Mouse (Mus musculus): Measurements from ENCODE around the gene Epb42. TPM values are rescaled to one million over a fixed set of nuclear protein-coding genes. Genes with fewer than 3 reads are reported as not detected.

The Epb42 gene
- polyA plus RNA-seq, 1 experiment from 2014 or later, result 30.3 TPM

DNA sequence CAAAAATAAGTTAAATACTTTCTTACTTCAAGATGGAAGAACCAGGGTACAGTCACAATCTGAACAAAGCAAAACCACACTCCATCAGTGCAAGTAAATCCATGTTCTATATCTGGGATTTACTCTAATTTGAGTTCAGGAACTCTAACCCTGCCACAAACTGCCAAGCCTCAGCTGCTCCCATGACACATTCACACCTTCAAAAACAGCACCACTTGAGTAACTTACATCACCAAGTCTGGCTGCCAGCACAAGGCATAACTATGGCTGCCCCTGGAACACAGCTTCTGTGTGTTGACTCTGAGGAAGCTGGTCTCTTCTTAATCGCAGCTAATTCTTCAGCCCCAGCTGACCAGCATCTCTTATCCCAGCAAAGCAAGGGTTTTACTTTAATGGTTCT, 19.7 kb downstream of the Epb42 start:
- H3K9ac ChIP-seq (ENCODE audit: low read depth, low read length), result no peak overlapping the region
- 77% methylated on average over 1 of the region's 1 CpGs for WGBS (ENCODE audit: insufficient replicate concordance)

DNA sequence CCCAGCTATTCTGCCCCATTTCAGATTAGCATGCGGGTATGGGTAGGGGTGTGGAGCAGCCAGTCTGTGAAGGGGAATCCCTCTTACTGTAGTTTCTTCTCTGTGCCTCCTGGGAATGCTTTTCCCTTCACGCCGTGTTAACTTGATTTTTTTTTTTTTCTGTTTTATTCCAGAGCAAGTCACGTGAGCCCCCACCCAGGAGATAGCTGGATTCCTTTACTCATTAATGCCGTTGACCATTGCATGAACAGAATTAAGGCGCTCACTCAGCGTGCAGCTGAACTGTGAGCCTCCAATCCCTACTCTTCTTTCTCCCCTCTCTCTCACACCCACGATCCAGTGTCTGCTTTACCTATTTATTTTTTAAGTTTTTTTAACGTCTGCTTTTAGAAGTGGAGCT, 20.6 kb downstream of the Epb42 start:
- Histone ChIP-seq H3K4me2 (no peak overlapping the region), H3K27me3 (ENCODE audit: control insufficient read depth, insufficient read depth, low read length) (no peaks in the 10 kb centered on the region), H3K4me1 (ENCODE audit: control insufficient read depth, insufficient read depth, low read length) (no peaks in the 10 kb centered on the region), H3K9ac (ENCODE audit: low read depth, low read length) (no peak overlapping the region), H3K4me3 (ENCODE audit: low read depth, low read length) (no peak overlapping the region), H3K36me3 (ENCODE audit: control insufficient read depth, insufficient read depth, low read length) (peaks cover 4% of the 10 kb centered on the region; the same call in 1 of the 2 replicates), H3K9me3 (replicated peaks; ENCODE audit: control insufficient read depth, low read length) (no peaks in the 10 kb centered on the region), H3K27ac (ENCODE audit: low read depth, low read length) (no peak overlapping the region)
- no peak for ATAC-seq (replicated peaks; ENCODE audit: insufficient number of reproducible peaks, low FRiP score, low TSS enrichment)
- WGBS (ENCODE audit: insufficient replicate concordance), result 88% methylated on average over 9 of the region's 9 CpGs

More for the DNA sequence above, 19.7 kb downstream of the Epb42 start:
- Histone ChIP-seq H3K9me3 (replicated peaks; ENCODE audit: control insufficient read depth, low read length) (no peaks in the 10 kb centered on the region), H3K36me3 (ENCODE audit: control insufficient read depth, insufficient read depth, low read length) (peaks cover 4% of the 10 kb centered on the region; the same call in 1 of the 2 replicates), H3K4me2 (no peak overlapping the region), H3K27ac (ENCODE audit: low read depth, low read length) (no peak overlapping the region), H3K4me1 (ENCODE audit: control insufficient read depth, insufficient read depth, low read length) (no peaks in the 10 kb centered on the region), H3K4me3 (ENCODE audit: low read depth, low read length) (no peak overlapping the region), H3K27me3 (ENCODE audit: control insufficient read depth, insufficient read depth, low read length) (no peaks in the 10 kb centered on the region)
- no peak for ATAC-seq (replicated peaks; ENCODE audit: insufficient number of reproducible peaks, low FRiP score, low TSS enrichment)

DNA sequence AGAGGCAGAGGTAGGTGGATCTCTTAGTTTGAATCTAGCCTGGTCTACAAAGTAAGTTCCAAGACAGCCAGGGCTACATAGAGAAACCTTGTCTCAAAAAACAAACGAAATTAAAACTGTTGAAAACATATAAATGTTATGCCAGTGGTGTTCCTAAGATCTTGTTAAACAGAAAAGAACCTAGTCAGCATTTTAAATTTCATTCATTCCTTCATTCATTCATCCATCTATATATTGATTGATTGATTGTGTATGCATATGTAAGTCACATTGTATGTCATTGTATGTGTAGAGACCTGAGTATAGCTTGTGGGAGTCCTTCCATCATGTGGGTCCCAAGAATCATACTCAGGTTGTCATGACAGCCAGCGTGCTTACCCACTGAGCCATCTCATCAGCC, 21.4 kb downstream of the Epb42 start:
- Histone ChIP-seq H3K9me3 (replicated peaks; ENCODE audit: control insufficient read depth, low read length) (no peaks in the 10 kb centered on the region), H3K36me3 (ENCODE audit: control insufficient read depth, insufficient read depth, low read length) (peaks cover 4% of the 10 kb centered on the region; the same call in 1 of the 2 replicates)
- 74% methylated on average over 2 of the region's 2 CpGs for WGBS (ENCODE audit: insufficient replicate concordance)

GRCm38 (mm10) chr2:121012676-121013075, 24.2 kb downstream of the Epb42 start:
- H3K4me3 ChIP-seq (ENCODE audit: low read depth, low read length), result no peak overlapping the region
- no peak for ATAC-seq (replicated peaks; ENCODE audit: insufficient number of reproducible peaks, low FRiP score, low TSS enrichment)
- 83% methylated on average over 9 of the region's 9 CpGs for WGBS (ENCODE audit: insufficient replicate concordance)

More for the DNA sequence above, 21.4 kb downstream of the Epb42 start:
- Histone ChIP-seq H3K4me3 (ENCODE audit: low read depth, low read length) (no peak overlapping the region), H3K9ac (ENCODE audit: low read depth, low read length) (no peak overlapping the region), H3K4me1 (ENCODE audit: control insufficient read depth, insufficient read depth, low read length) (no peaks in the 10 kb centered on the region), H3K4me2 (no peak overlapping the region), H3K27me3 (ENCODE audit: control insufficient read depth, insufficient read depth, low read length) (no peaks in the 10 kb centered on the region), H3K27ac (ENCODE audit: low read depth, low read length) (no peak overlapping the region)
- no peak for ATAC-seq (replicated peaks; ENCODE audit: insufficient number of reproducible peaks, low FRiP score, low TSS enrichment)

DNA sequence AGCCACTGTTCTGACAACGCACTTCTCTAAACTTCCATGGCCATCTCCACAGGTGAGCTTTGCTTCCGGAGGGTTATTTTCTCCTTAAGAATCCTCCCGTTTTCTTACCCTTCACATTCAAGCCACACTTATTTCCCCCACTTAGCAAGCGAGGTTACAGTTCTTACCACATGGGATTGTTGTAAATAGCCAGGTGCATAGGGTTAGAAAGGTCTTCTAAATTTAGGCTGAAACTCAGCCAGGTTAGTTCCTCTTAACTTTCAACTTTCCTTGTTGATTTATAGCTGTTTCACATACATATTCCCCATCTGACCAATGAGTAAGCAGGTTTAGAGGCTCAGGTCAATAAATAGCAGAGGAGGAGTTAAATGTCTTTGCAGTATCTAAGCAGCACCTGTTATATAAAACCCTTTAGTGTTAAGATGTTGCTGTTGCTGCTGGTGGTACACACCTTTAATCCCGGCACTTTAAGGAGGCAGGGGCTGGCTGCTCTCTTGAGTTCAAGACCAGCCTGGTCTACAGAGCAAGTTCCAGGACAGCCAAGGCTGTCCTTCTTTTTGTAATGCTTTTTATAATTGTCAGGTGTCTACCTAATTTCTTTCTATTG, 27.7 kb downstream of the Epb42 start:
- H3K27ac ChIP-seq (ENCODE audit: low read depth, low read length), result no peak overlapping the region

More at GRCm38 (mm10) chr2:121012676-121013075, 24.2 kb downstream of the Epb42 start:
- no peak overlapping the region for H3K4me2 ChIP-seq
- no peaks in the 10 kb centered on the region for H3K9me3 ChIP-seq (replicated peaks; ENCODE audit: control insufficient read depth, low read length)
- no peak overlapping the region for H3K27ac ChIP-seq (ENCODE audit: low read depth, low read length)
- H3K36me3 ChIP-seq (ENCODE audit: control insufficient read depth, insufficient read depth, low read length), result peaks cover 4% of the 10 kb centered on the region; the same call in 1 of the 2 replicates
- peaks cover 7% of the 10 kb centered on the region for H3K4me1 ChIP-seq (ENCODE audit: control insufficient read depth, insufficient read depth, low read length)
- H3K9ac ChIP-seq (ENCODE audit: low read depth, low read length), result no peak overlapping the region
- no peaks in the 10 kb centered on the region for H3K27me3 ChIP-seq (ENCODE audit: control insufficient read depth, insufficient read depth, low read length)

DNA sequence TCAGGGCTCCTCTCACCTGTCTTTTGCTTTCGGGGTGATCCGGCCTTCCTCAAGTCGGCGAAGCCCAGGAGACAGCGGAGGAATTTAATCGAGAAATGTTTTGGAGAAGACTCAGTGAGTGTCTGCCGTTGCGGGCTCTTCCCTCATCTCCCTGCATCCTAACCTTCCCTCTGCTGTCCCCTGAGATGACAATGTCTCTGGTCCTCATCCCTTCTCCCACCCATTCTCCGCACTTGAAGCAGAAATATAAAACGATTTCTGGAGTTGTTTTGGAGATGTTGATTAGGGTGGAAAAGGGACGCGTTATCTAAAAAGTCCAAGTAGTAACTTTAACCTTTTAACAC, 28.2 kb downstream of the Epb42 start:
- no peaks in the 10 kb centered on the region for H3K9me3 ChIP-seq (replicated peaks; ENCODE audit: control insufficient read depth, low read length)
- H3K4me2 ChIP-seq, result peak overlapping the region; percentile 85
- no peak overlapping the region for H3K27ac ChIP-seq (ENCODE audit: low read depth, low read length)
- H3K27me3 ChIP-seq (ENCODE audit: control insufficient read depth, insufficient read depth, low read length), result no peaks in the 10 kb centered on the region
- H3K9ac ChIP-seq (ENCODE audit: low read depth, low read length), result peak overlapping the region; percentile 74
- H3K36me3 ChIP-seq (ENCODE audit: control insufficient read depth, insufficient read depth, low read length), result no peaks in the 10 kb centered on the region; the same call in 1 of the 2 replicates
- no peak; the same call in 1 of the 2 replicates for ATAC-seq (replicated peaks; ENCODE audit: insufficient number of reproducible peaks, low FRiP score, low TSS enrichment)
- WGBS (ENCODE audit: insufficient replicate concordance), result 2% methylated on average over 12 of the region's 12 CpGs
- H3K4me3 ChIP-seq (ENCODE audit: low read depth, low read length), result peak overlapping the region; percentile 79
- H3K4me1 ChIP-seq (ENCODE audit: control insufficient read depth, insufficient read depth, low read length), result peaks cover 7% of the 10 kb centered on the region

More for the DNA sequence above, 27.7 kb downstream of the Epb42 start:
- Histone ChIP-seq H3K4me1 (ENCODE audit: control insufficient read depth, insufficient read depth, low read length) (peaks cover 7% of the 10 kb centered on the region), H3K9me3 (replicated peaks; ENCODE audit: control insufficient read depth, low read length) (no peaks in the 10 kb centered on the region), H3K4me3 (ENCODE audit: low read depth, low read length) (peak overlapping the region; percentile 79), H3K27me3 (ENCODE audit: control insufficient read depth, insufficient read depth, low read length) (no peaks in the 10 kb centered on the region), H3K4me2 (peak overlapping the region; percentile 85), H3K9ac (ENCODE audit: low read depth, low read length) (peak overlapping the region; percentile 74), H3K36me3 (ENCODE audit: control insufficient read depth, insufficient read depth, low read length) (no peaks in the 10 kb centered on the region; the same call in 1 of the 2 replicates)
- WGBS (ENCODE audit: insufficient replicate concordance), result 27% methylated on average over 5 of the region's 5 CpGs
- ATAC-seq (replicated peaks; ENCODE audit: insufficient number of reproducible peaks, low FRiP score, low TSS enrichment), result no peak

DNA sequence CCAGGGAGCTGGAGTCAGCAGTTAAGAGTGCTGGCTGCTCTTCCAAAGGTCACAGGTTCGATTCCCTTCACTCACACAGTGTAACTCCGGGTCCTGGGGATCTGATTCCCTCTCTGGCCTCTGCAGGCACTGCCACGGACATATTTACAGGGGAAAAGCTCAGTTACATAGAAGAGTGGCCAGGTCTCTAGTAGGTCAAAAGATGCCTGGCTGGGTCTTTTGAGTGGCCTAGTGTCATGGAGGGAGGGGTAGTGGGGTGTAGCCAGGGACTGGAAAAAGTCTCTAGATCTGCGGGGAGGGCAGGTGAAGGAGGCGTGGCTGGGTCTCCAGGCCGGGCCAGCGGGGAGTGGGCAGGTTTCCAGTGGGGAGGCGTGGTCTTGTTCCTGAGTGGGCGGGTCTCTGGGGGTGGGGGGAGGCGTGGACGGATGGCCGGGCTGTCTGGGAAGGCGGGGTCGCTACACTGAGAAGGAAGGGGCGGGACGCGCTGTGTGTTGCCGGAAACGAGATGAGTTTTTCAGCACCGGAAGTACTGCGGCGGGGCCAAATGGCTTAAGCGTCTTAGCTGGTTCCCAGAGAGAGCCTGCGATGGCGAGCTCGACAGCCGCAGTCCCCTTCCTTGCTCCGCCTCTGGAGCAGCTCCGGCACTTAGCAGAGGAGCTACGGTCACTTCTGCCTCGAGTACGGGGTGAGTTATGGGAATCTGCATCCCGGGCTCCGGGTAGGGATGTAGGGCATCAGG, 28.8 kb downstream of the Epb42 start, which contains the start of gene Ccndbp1:
Ccndbp1 (plus strand) TSS at position 479 of the 739 bp plus-strand sequence.
- H3K9me3 ChIP-seq (replicated peaks; ENCODE audit: control insufficient read depth, low read length), result no peaks in the 10 kb centered on the region

DNA sequence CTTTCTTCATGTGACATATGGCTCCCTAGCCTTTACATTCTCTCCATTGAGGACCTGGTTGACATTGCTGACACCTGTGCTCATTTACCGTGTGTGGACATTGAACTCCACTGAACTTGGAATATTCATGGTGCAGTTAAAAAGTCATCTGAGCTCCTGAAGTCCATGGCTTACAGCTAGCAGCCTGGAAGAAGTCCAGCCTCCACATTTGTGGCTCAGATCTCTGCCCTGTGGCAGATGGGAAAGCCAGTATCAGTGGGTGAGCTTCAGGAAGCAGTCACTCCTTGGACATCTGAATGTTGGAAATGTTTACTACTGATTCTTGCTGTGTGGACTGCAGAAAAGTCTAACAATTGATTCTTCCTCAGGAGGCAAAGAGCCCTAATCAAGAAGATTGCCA, 29.9 kb downstream of the Epb42 start:
- Histone ChIP-seq H3K27me3 (ENCODE audit: control insufficient read depth, insufficient read depth, low read length) (no peaks in the 10 kb centered on the region), H3K36me3 (ENCODE audit: control insufficient read depth, insufficient read depth, low read length) (no peaks in the 10 kb centered on the region), H3K9ac (ENCODE audit: low read depth, low read length) (no peak overlapping the region), H3K4me3 (ENCODE audit: low read depth, low read length) (no peak overlapping the region), H3K9me3 (replicated peaks; ENCODE audit: control insufficient read depth, low read length) (no peaks in the 10 kb centered on the region), H3K4me1 (ENCODE audit: control insufficient read depth, insufficient read depth, low read length) (peaks cover 7% of the 10 kb centered on the region), H3K27ac (ENCODE audit: low read depth, low read length) (no peak overlapping the region), H3K4me2 (no peak overlapping the region)
- WGBS (ENCODE audit: insufficient replicate concordance), result 88% methylated on average over 1 of the region's 1 CpGs
- ATAC-seq (replicated peaks; ENCODE audit: insufficient number of reproducible peaks, low FRiP score, low TSS enrichment), result no peak

More for the DNA sequence above, 28.8 kb downstream of the Epb42 start, which contains the start of gene Ccndbp1:
- peak within 1 kb of the TSS; percentile 74 for H3K9ac ChIP-seq (ENCODE audit: low read depth, low read length)
- WGBS (ENCODE audit: insufficient replicate concordance), result 2% methylated on average over 34 of the region's 34 CpGs
- H3K4me1 ChIP-seq (ENCODE audit: control insufficient read depth, insufficient read depth, low read length), result peaks cover 7% of the 10 kb centered on the region
- H3K36me3 ChIP-seq (ENCODE audit: control insufficient read depth, insufficient read depth, low read length), result no peaks in the 10 kb centered on the region; the same call in 1 of the 2 replicates
- H3K27me3 ChIP-seq (ENCODE audit: control insufficient read depth, insufficient read depth, low read length), result no peaks in the 10 kb centered on the region
- H3K4me2 ChIP-seq, result peak within 1 kb of the TSS; percentile 85
- peak; percentile 95 for ATAC-seq (replicated peaks; ENCODE audit: insufficient number of reproducible peaks, low FRiP score, low TSS enrichment)
- peak within 1 kb of the TSS; percentile 79 for H3K4me3 ChIP-seq (ENCODE audit: low read depth, low read length)
- H3K27ac ChIP-seq (ENCODE audit: low read depth, low read length), result no peak within 1 kb of the TSS
